Mouse (Mus musculus) erythroblast, embryonic 14.5 days (primary cell): ENCODE results near the gene Mkln1.

Experiments used
- GATA1 ChIP-seq: IDR thresholded peaks from 2 replicates; pipeline ENCODE4 v1.6.1; 2012; ENCODE audit warnings: low read length, inconsistent platforms, mixed read lengths
- TAL1 ChIP-seq: IDR thresholded peaks from 3 replicates; pipeline ENCODE4 v1.6.1; 2012; ENCODE audit warnings: low read length, inconsistent platforms, mixed read lengths

DNA sequence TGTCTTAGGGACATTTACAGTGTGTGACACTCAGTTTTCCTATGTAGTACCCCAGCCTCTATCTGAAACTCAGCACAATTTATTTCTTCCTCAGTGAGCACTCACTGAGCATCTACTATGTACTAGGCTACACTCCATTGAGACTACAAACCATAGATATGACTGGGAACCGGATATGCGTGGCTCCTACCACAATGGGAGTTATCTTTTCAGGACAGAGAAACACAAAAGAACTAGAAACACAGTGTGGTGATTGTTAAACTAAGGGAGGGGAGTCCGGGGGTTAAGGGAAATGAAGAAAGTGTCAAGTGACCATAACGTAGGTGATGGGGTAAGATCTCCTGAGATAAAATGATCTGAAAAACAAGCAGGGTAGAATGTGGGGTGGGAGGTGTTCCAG, 2.4 kb upstream of the Mkln1 start:
- TF ChIP-seq TAL1, result no peak
- no peak for TF ChIP-seq GATA1
